Mouse (Mus musculus) midbrain, embryonic 14.5 days (tissue): ENCODE results near the gene Zdhhc11. TPM values are rescaled to one million over a fixed set of nuclear protein-coding genes. Genes with fewer than 3 reads are reported as not detected.
"Not testable (repeated sequence)": the region's sequence is repeated elsewhere in the genome, so short reads cannot be mapped to it uniquely, and the experiment has no call there.

Experiments used
- ATAC-seq: fragments of 200-750 bp; cut with Nextera tagmentation; 2 replicates; pipeline ENCODE4 v1.8.0; 2017; ENCODE audit warnings: moderate number of reproducible peaks, moderate library complexity; ENCODE audit not compliant: low FRiP score, low TSS enrichment
- DNase-seq: peaks from one replicate; pipeline ENCODE4 v3.0.0-alpha.2; 2015
- H3K27ac ChIP-seq: fragments of 300-500 bp; sonication (generic); replicated peaks from 2 replicates; pipeline ENCODE4 v1.5.1; 2014; ENCODE audit warnings: mild to moderate bottlenecking, low read depth, low read length, moderate library complexity
- H3K27me3 ChIP-seq: fragments of 300-500 bp; sonication (generic); 2 replicates; pipeline ENCODE4 v1.6.1; 2014; ENCODE audit warnings: low read length, control low read depth, mixed read lengths; ENCODE audit not compliant: control insufficient read depth, insufficient read depth
- H3K36me3 ChIP-seq: fragments of 300-500 bp; sonication (generic); 2 replicates; pipeline ENCODE4 v1.6.1; 2014; ENCODE audit warnings: low read length, control low read depth; ENCODE audit not compliant: control insufficient read depth, insufficient read depth
- H3K4me1 ChIP-seq: fragments of 300-500 bp; sonication (generic); 2 replicates; pipeline ENCODE4 v1.6.1; 2014; ENCODE audit warnings: mild to moderate bottlenecking, antibody characterized with exemption, low read length, control low read depth; ENCODE audit not compliant: control insufficient read depth, insufficient read depth
- H3K4me2 ChIP-seq: fragments of 300-500 bp; sonication (generic); 2 replicates; pipeline ENCODE4 v1.6.1; 2014; ENCODE audit warnings: mild to moderate bottlenecking, low read length, moderate library complexity
- H3K4me3 ChIP-seq: fragments of 300-500 bp; sonication (generic); replicated peaks from 2 replicates; pipeline ENCODE4 v1.5.1; 2014; ENCODE audit warnings: low read depth, low read length
- H3K9ac ChIP-seq: fragments of 300-500 bp; sonication (generic); replicated peaks from 2 replicates; pipeline ENCODE4 v1.6.1; 2014; ENCODE audit warnings: mild to moderate bottlenecking, low read length, moderate library complexity
- H3K9me3 ChIP-seq: fragments of 300-500 bp; sonication (generic); 2 replicates; pipeline ENCODE4 v1.6.1; 2016; ENCODE audit warnings: low read length, control low read depth, mixed read lengths; ENCODE audit not compliant: control insufficient read depth
- WGBS: fragments of 180-500 bp; shearing (Covaris S2); extraction: QIAGEN DNeasy Blood & Tissue Kit; methylation state at CpG from one replicate; pipeline ENCODE4 v1.1.7; 2014; 5-methylcytosine and 5-hydroxymethylcytosine counted together
- polyA plus RNA-seq: library from polyadenylated mRNA; unstranded; fragments of >200 nt; fragmentation: Nextera tagmentation; extraction: Ambion mirVana; gene quantifications from 2 replicates; pipeline ENCODE4 v1.2.1, GENCODE M21; 2014

Gene Zdhhc11
- polyA plus RNA-seq, 1 experiment from 2014 or later: not detected

DNA sequence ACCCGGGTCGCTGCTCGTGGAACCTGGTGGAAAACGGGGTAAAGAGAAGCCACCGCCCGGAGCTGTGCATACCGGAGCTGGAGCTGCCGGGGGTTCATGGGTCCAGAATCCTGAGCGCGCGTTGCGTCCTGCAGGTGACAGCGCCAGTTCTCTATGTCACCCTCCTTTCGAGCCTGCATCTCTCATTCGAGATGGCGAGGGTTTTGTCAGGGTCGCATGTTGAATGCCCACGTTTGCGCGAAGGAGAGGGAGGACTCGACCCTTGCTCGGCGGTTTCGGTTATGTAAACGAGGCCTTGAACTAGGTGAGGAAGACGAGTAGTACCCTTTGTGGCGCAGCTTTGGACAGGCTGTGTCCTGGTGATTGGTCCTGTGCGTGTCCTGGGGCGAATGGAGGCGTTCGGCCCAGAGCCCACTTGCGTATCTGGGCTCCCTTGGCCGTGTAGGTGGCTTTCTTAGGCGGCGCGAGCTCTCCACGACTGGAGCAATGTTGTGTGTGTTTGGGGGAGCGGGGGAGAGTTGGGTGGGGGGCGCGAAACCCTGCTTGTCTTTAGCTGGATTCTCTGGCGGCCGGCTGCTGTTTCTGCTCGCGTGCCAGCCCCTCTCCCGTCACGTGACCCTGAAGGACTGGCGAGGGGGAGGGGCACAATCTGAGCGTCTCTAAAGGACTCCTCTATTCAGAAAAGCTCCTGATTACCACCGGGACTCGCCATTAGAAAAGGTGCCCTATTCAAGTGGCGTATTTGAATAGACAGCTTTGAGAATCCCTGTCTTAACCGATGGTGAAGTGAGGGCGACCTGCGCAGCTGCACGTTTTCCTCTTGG, 46.4 kb downstream of the Zdhhc11 start:
- peak; percentile 77 for ATAC-seq
- Histone ChIP-seq H3K4me3 (peak overlapping the region; percentile 61), H3K9me3 (no peaks in the 10 kb centered on the region), H3K9ac (peak overlapping the region; percentile 73), H3K27me3 (peaks cover 5% of the 10 kb centered on the region; the same call in 1 of the 2 replicates), H3K27ac (peak overlapping the region; percentile 60), H3K4me2 (peak overlapping the region; percentile 93), H3K4me1 (peaks cover 11% of the 10 kb centered on the region), H3K36me3 (no peaks in the 10 kb centered on the region)
- peak; percentile 92 for DNase-seq
- WGBS: under 1% methylated on average over 55 of the region's 55 CpGs

DNA sequence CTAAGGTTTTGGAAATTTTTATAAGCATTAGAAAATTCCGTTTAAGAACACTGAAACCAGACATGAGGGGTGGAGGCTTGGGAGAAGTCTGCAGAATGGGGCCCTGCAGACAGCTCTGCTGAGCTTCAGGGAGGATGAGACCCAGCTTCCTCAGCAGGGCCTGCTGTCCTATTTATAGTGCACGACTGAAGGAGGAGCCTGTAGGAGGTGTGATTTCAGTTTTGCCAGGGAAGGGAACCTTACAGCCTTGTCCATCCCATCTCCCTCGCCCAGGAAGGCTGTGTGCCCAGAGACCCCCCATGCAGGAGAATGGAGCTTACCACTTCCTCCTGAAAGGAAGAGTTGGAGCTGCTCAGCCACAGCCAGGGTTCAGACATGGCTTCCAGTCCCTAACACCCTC, 47.0 kb downstream of the Zdhhc11 start:
- Histone ChIP-seq H3K9me3 (no peaks in the 10 kb centered on the region), H3K27ac (peak overlapping the region; percentile 60), H3K4me2 (peak overlapping the region; percentile 93), H3K9ac (peak overlapping the region; percentile 73; the same call in 1 of the 2 replicates), H3K36me3 (no peaks in the 10 kb centered on the region), H3K4me1 (peaks cover 12% of the 10 kb centered on the region), H3K27me3 (peaks cover 5% of the 10 kb centered on the region; the same call in 1 of the 2 replicates), H3K4me3 (peak overlapping the region; percentile 61)
- DNase-seq (peak; percentile 51), ATAC-seq (0 out of 2 replicates have a peak, but pooled peaks have one; percentile 18)
- WGBS: 18% methylated on average over 3 of the region's 3 CpGs

DNA sequence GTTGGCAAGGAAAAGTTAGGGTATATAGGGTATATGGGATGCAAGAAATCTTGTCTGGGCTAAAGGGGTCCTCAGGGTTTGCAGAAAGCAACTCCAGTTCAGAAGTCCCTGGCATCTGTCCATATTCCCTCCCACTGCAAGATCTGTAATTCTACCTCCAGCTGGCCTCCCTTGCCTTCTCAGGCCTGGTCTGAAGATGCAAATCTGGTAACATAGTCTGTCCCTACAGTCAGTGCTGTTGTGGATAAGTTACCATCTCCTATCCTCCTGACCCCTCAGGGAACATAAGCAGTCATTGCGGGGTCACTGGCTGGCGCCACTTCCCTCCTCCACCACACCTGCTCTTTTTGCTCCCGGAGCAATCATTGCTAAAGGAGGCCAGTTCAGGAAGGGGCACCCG, 52.3 kb downstream of the Zdhhc11 start:
- DNase-seq (peak; percentile 18), ATAC-seq (no peak)
- no peaks in the 10 kb centered on the region for H3K9me3 ChIP-seq
- H3K4me1 ChIP-seq: peaks cover 10% of the 10 kb centered on the region
- H3K27me3 ChIP-seq: no peaks in the 10 kb centered on the region
- H3K4me3 ChIP-seq: no peak overlapping the region
- no peak overlapping the region for H3K27ac ChIP-seq
- H3K9ac ChIP-seq: no peak overlapping the region
- 67% methylated on average over 4 of the region's 4 CpGs for WGBS
- H3K4me2 ChIP-seq: no peak overlapping the region
- H3K36me3 ChIP-seq: no peaks in the 10 kb centered on the region

DNA sequence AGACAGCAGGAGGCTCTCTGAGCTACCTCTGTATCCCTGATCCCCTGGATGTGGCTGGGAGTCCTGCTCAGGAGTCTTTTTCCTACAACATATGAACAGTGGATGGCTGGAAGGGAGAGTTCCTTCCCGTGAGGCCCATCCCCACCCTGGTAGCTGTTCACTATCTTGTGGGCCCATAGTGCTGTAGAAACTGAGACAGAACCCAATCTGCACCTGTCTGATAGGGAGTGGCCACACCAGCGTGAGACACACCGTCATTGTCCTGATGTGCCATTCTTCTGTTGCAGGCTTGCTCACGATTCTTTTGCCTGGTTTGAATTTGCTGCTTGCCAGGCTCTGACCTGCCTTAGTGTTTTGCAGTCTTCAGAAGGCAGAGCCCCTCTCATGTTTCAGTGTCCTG, 53.8 kb downstream of the Zdhhc11 start:
- Histone ChIP-seq H3K4me1 (0 out of 2 replicates have a peak, but pooled peaks cover 4% of the 10 kb centered on the region), H3K4me3 (no peak overlapping the region), H3K27ac (no peak overlapping the region), H3K27me3 (no peaks in the 10 kb centered on the region), H3K9me3 (no peaks in the 10 kb centered on the region), H3K9ac (no peak overlapping the region), H3K4me2 (no peak overlapping the region), H3K36me3 (0 out of 2 replicates have a peak, but pooled peaks cover 2% of the 10 kb centered on the region)
- ATAC-seq (no peak), DNase-seq (no peak)
- WGBS: 87% methylated on average over 4 of the region's 4 CpGs

DNA sequence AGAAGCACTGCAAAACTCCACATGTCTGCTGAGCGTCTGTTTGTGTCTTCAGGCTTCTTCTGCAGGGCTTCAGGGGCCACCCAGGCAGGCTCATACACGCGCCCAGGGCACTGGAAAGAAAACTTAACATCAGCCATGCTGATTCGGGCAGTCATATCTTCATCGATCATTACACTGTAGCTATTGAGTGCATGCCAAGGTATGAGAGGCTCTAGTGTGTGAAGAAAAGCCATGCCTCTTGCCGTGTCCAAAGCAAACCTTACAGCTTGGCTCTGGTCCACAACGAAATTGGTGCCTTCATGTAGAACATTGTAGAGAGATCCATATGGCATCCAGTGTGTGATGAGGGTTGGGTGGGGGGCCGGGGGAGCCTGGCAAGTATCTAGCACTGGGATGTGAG, 55.4 kb downstream of the Zdhhc11 start:
- not testable (repeated sequence) for H3K4me2 ChIP-seq, H3K9me3 ChIP-seq, H3K27me3 ChIP-seq, H3K4me1 ChIP-seq, H3K9ac ChIP-seq, H3K36me3 ChIP-seq, DNase-seq, H3K27ac ChIP-seq, ATAC-seq, H3K4me3 ChIP-seq
- WGBS: 93% methylated on average over 8 of the region's 8 CpGs

DNA sequence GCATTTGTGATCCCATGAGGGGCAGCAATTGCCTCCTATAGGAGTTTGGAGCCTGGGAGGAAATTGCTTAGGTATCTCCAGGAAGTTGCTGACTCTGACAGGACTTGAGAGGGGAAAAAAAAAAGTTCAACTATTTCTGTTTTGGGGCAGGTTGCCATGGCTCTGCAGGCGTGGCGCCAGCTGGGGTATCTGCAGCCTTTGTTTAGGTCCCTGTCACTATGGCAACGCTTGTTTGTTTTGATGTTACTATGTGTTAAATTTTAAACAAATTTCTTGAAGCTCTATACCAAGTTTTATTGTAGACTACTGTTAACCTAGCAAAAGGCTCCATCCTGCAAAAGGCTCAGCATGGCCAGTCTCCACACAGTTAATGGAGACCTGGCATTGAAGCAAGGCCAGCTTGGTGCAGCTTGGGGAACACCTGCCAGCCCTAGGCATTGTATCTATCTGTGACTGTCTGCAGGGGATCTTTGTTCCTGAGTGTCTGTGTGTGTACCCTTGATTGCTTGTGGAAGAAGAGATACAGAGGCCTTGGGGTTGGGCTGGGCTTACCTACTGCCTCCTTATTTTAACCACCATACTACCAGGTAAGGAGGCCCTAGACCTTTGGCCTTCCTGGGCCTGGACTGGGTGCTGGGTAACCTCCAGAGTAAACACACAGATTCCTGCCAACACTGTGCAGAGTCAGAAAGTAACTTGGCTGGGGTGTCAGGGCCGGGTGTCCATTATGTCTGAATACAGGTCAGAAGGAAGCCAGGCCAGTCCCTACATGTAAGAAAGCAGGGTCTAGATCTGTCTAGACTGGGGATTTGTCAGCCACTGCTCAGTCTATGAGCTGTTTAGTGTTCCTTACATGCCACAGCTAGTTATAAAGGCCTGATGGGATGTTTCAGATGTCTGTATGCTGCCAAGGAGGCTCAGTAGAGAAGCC, 61.8 kb downstream of the Zdhhc11 start:
- no peak overlapping the region for H3K4me2 ChIP-seq
- ATAC-seq (no peak), DNase-seq (peak; percentile 26)
- no peaks in the 10 kb centered on the region for H3K27me3 ChIP-seq
- no peak overlapping the region for H3K4me3 ChIP-seq
- no peaks in the 10 kb centered on the region for H3K4me1 ChIP-seq
- 76% methylated on average over 4 of the region's 4 CpGs for WGBS
- H3K9me3 ChIP-seq: no peaks in the 10 kb centered on the region
- H3K27ac ChIP-seq: no peak overlapping the region
- 0 out of 2 replicates have a peak, but pooled peaks cover 2% of the 10 kb centered on the region for H3K36me3 ChIP-seq
- no peak overlapping the region for H3K9ac ChIP-seq

DNA sequence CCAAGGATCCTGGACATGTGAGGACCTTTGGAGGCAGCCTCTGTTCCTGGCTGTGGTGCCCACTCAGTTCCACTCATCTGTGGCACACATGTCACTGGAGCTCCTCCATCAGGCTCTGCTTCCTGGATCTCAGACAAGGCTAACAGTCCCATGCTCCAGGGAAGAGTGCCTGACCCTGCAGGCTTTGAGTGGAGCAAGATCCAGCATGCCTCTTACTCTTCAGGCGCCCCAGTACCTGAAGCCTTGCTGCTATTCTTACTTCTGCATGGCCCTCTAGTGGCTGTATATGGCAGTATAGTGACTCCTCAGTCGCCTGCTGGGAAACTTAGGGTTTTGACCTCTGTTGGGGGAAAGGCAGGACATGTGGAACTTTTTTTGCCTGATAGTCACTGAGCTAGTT, 62.6 kb downstream of the Zdhhc11 start:
- H3K4me1 ChIP-seq: no peaks in the 10 kb centered on the region
- H3K4me2 ChIP-seq: no peak overlapping the region
- H3K9ac ChIP-seq: no peak overlapping the region
- WGBS: 17% methylated on average over 2 of the region's 2 CpGs
- DNase-seq (peak; percentile 72), ATAC-seq (no peak)
- H3K4me3 ChIP-seq: no peak overlapping the region
- no peaks in the 10 kb centered on the region for H3K9me3 ChIP-seq
- no peaks in the 10 kb centered on the region for H3K27me3 ChIP-seq
- peaks cover 6% of the 10 kb centered on the region; the same call in 1 of the 2 replicates for H3K36me3 ChIP-seq
- no peak overlapping the region for H3K27ac ChIP-seq

DNA sequence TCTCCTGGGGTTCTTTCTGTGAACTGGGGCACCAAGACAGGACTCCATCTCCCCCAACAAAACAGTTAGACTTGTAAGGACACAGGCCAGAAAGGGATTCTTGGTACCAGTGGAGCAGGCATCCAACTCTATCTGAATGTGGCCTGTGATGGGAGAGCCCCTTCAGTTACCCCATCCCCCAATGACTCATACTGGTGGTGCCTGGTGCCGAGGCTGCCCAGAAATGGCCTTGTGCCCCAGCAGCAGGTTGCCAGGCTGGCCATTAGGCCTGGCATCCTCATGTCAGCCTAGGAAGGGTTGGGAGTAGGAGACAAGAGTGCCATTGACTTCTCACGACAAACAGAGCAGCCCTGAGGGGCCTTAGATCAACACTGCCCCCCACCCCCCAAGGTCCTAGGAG, 64.5 kb downstream of the Zdhhc11 start:
- WGBS: 83% methylated on average over 2 of the region's 2 CpGs
- no peak for ATAC-seq
- Histone ChIP-seq H3K9ac (no peak overlapping the region), H3K4me2 (no peak overlapping the region), H3K4me1 (no peaks in the 10 kb centered on the region), H3K27ac (no peak overlapping the region), H3K4me3 (no peak overlapping the region), H3K36me3 (peaks cover 18% of the 10 kb centered on the region), H3K27me3 (no peaks in the 10 kb centered on the region), H3K9me3 (no peaks in the 10 kb centered on the region)
- DNase-seq: no peak
